Mouse (Mus musculus): ENCODE data around the gene Git2. TPM values are rescaled to one million over a fixed set of nuclear protein-coding genes. Genes with fewer than 3 reads are reported as not detected.

Gene Git2
- polyA plus RNA-seq, 1 experiment from 2014 or later = 44.9 TPM

DNA sequence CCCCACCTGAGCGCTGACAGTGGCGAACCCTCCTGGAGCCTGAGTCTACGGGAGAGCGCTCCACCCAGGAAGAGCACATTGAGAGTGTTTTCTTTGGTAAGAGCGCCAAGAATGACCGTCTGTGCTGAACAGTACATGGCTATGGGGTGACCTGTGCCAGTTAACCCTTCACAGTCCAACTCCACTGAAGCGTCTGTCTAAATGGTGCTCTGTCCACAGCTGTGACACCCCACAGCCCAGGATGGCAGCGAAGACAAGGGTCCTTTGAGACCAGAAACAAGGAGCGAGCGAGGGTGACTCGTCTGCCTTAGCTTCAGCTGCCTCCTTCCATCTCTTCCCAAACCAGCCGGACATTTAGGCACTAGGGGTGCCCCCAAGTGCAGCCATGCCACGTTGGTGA, 86.6 kb downstream of the Git2 start:
- Histone ChIP-seq H3K9ac (no peak overlapping the region), H3K9me3 (no peaks in the 10 kb centered on the region), H3K4me3 (peak overlapping the region; percentile 80), H3K27ac (no peak overlapping the region), H3K27me3 (no peaks in the 10 kb centered on the region), H3K36me3 (no peaks in the 10 kb centered on the region), H3K4me1 (peaks cover 29% of the 10 kb centered on the region), H3K4me2 (peak overlapping the region; percentile 14; the same call in 1 of the 2 replicates)
- ATAC-seq (ENCODE audit: insufficient number of reproducible peaks, low FRiP score, low TSS enrichment, low read depth) = no peak
- 84% methylated on average over 13 of the region's 13 CpGs for WGBS

DNA sequence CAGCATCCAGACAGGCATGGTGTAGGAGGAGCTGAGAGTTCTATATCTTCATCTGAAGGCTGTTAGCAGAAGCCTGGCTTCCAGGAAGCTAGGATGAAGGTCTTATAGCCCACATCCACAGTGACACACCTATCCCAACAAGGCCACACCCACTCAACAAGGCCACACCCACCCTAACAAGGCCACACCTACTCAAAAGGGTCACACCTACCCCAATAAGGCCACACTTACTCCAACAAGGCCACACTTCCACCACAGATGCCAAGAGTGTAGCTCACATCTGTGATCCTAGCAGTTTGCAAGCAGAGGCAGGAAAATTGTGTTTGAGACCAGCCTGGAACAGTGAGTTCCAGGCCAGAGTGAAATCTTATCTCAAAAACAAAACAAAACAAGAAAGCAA, 87.4 kb downstream of the Git2 start:
- no peak for ATAC-seq (ENCODE audit: insufficient number of reproducible peaks, low FRiP score, low TSS enrichment, low read depth)
- no peaks in the 10 kb centered on the region for H3K9me3 ChIP-seq
- no peaks in the 10 kb centered on the region for H3K36me3 ChIP-seq
- no peak overlapping the region for H3K4me2 ChIP-seq
- H3K4me1 ChIP-seq = peaks cover 36% of the 10 kb centered on the region
- no peaks in the 10 kb centered on the region for H3K27me3 ChIP-seq
- H3K27ac ChIP-seq = no peak overlapping the region
- H3K9ac ChIP-seq = no peak overlapping the region
- H3K4me3 ChIP-seq = no peak overlapping the region

- Histone ChIP-seq H3K27ac (0 out of 2 replicates have a peak overlapping the region, but pooled peaks have one; percentile 1), H3K4me2 (no peak overlapping the region), H3K27me3 (no peaks in the 10 kb centered on the region), H3K4me1 (peaks cover 40% of the 10 kb centered on the region), H3K36me3 (no peaks in the 10 kb centered on the region), H3K4me3 (no peak overlapping the region), H3K9ac (no peak overlapping the region), H3K9me3 (no peaks in the 10 kb centered on the region)
- no peak for ATAC-seq (ENCODE audit: insufficient number of reproducible peaks, low FRiP score, low TSS enrichment, low read depth)
- 56% methylated on average over 7 of the region's 7 CpGs for WGBS
These were observed 88.5 kb downstream of the Git2 start for GRCm38 (mm10) chr5:114686726-114687210.

GRCm38 (mm10) chr5:114685986-114686385, 89.3 kb downstream of the Git2 start:
- H3K27me3 ChIP-seq = no peaks in the 10 kb centered on the region
- ATAC-seq (ENCODE audit: insufficient number of reproducible peaks, low FRiP score, low TSS enrichment, low read depth) = no peak
- no peak overlapping the region for H3K27ac ChIP-seq
- no peaks in the 10 kb centered on the region for H3K9me3 ChIP-seq
- H3K9ac ChIP-seq = no peak overlapping the region
- H3K36me3 ChIP-seq = no peaks in the 10 kb centered on the region
- H3K4me1 ChIP-seq = peaks cover 43% of the 10 kb centered on the region
- no peak overlapping the region for H3K4me3 ChIP-seq
- no peak overlapping the region for H3K4me2 ChIP-seq
- WGBS = 90% methylated on average over 5 of the region's 5 CpGs

DNA sequence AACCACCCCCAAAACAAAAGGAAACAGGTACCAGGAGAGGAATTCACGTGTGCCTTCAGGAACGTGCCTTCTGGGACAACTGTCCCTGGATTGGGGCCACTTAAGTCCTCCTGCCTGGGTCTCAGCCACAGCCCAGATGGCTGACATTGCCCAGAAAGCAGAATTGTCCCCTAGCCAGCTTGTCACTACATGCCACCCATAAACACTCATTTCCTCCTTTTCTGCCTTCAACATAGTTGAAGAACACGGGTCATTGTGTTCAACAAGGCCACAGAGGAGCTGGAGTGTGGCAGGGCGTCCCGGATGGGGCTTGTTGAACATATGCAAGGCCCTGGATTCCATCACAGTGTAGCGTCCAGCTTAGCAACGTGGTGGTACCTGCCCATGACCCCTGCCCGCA, 93.6 kb downstream of the Git2 start:
- peaks cover 39% of the 10 kb centered on the region for H3K4me1 ChIP-seq
- H3K27me3 ChIP-seq = no peaks in the 10 kb centered on the region
- no peak overlapping the region for H3K4me3 ChIP-seq
- peaks cover 15% of the 10 kb centered on the region for H3K36me3 ChIP-seq
- H3K9me3 ChIP-seq = no peaks in the 10 kb centered on the region
- 57% methylated on average over 8 of the region's 8 CpGs for WGBS
- ATAC-seq (ENCODE audit: insufficient number of reproducible peaks, low FRiP score, low TSS enrichment, low read depth) = no peak
- no peak overlapping the region for H3K9ac ChIP-seq
- no peak overlapping the region for H3K4me2 ChIP-seq
- peak overlapping the region; percentile 62 for H3K27ac ChIP-seq

GRCm38 (mm10) chr5:114680676-114681285, 94.5 kb downstream of the Git2 start:
- no peak overlapping the region for H3K4me2 ChIP-seq
- WGBS = 52% methylated on average over 19 of the region's 19 CpGs
- H3K36me3 ChIP-seq = peaks cover 24% of the 10 kb centered on the region
- ATAC-seq (ENCODE audit: insufficient number of reproducible peaks, low FRiP score, low TSS enrichment, low read depth) = no peak
- no peak overlapping the region for H3K4me3 ChIP-seq
- peak overlapping the region; percentile 62 for H3K27ac ChIP-seq
- no peaks in the 10 kb centered on the region for H3K9me3 ChIP-seq
- H3K27me3 ChIP-seq = no peaks in the 10 kb centered on the region
- H3K9ac ChIP-seq = no peak overlapping the region
- peaks cover 39% of the 10 kb centered on the region for H3K4me1 ChIP-seq

DNA sequence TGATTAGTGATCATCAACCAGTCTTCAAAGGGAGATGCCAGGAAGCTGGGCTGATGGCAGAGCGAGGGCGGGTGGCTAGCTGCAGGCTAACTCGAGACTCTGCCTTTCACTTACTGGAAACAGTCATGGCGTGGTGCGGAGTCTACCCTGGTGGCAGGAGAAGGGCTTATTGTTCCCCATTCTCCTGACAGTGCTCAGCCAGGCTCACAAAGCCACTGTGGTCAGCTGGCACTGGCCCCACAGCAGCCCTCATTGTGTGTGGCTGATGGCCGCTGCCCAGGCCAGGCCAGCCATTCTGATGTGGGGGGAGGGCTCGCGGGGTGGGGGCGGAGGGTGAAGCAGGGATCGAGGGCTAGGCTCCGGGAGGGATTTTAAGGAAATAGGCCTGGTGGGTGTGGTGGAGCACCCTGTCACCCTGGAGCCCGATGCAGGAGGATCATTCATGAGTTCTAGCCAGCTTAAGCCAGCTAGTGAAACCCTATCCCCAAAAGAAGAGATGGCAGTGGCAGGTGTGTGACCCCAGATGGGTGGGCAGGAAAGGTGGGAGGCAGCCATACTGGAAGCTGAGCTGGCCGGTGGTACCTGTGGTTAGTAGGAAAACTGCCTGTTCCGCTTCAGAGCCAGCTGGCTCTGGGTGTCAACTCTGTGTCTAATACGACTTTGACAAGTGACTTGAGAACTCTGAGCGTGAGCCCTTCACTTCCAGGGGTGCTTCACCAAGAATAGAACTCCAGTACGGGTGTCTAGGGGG, 95.3 kb downstream of the Git2 start:
- no peak overlapping the region for H3K4me3 ChIP-seq
- H3K9ac ChIP-seq = no peak overlapping the region
- WGBS = 68% methylated on average over 17 of the region's 17 CpGs
- no peaks in the 10 kb centered on the region for H3K27me3 ChIP-seq
- ATAC-seq (ENCODE audit: insufficient number of reproducible peaks, low FRiP score, low TSS enrichment, low read depth) = no peak
- H3K4me1 ChIP-seq = peaks cover 40% of the 10 kb centered on the region
- no peaks in the 10 kb centered on the region for H3K9me3 ChIP-seq
- no peak overlapping the region for H3K4me2 ChIP-seq
- peaks cover 30% of the 10 kb centered on the region for H3K36me3 ChIP-seq
- peak overlapping the region; percentile 62; the same call in 1 of the 2 replicates for H3K27ac ChIP-seq

Small RNA genes within 50 kb of the gene (microRNA-seq; reads per million reads assigned to microRNA genes)
- gene Mir7028 = not detected

Other genes with a start within 250 kb of the Git2 start
- gene Fam222a, start 207.5 kb downstream of the Git2 start, polyA plus RNA-seq (2015; fragmentation: Nextera tagmentation; extraction: Ambion mirVana) = 0.46 and 0.63 TPM in 2 replicates
- 14.8 and 16.2 TPM in 2 replicates for gene Trpv4, start 117.1 kb downstream of the Git2 start, polyA plus RNA-seq (2015; fragmentation: Nextera tagmentation; extraction: Ambion mirVana)
- gene Gltp, start 84.5 kb downstream of the Git2 start, polyA plus RNA-seq (2015; fragmentation: Nextera tagmentation; extraction: Ambion mirVana) = 688 and 696 TPM in 2 replicates
- 12.8 and 15.1 TPM in 2 replicates for gene Tchp, start 67.8 kb downstream of the Git2 start, polyA plus RNA-seq (2015; fragmentation: Nextera tagmentation; extraction: Ambion mirVana)
- 40.8 and 47.0 TPM in 2 replicates for gene Ankrd13a, start 840 bp downstream of the Git2 start, polyA plus RNA-seq (2015; fragmentation: Nextera tagmentation; extraction: Ambion mirVana)
- 73.5 and 76.4 TPM in 2 replicates for gene 1500011B03Rik, start 48.0 kb upstream of the Git2 start, polyA plus RNA-seq (2015; fragmentation: Nextera tagmentation; extraction: Ambion mirVana)
- gene 4930519G04Rik, start 78.1 kb upstream of the Git2 start, polyA plus RNA-seq (2015; fragmentation: Nextera tagmentation; extraction: Ambion mirVana) = not detected in 2 replicates
- gene Gm9936, start 83.2 kb upstream of the Git2 start, polyA plus RNA-seq (2015; fragmentation: Nextera tagmentation; extraction: Ambion mirVana) = 0.05 and 0.07 TPM in 2 replicates
- gene Oasl2, start 121.4 kb upstream of the Git2 start, polyA plus RNA-seq (2015; fragmentation: Nextera tagmentation; extraction: Ambion mirVana) = 2.6 and 3.2 TPM in 2 replicates
- 0.66 and 1.1 TPM in 2 replicates for gene Oasl1, start 147.7 kb upstream of the Git2 start, polyA plus RNA-seq (2015; fragmentation: Nextera tagmentation; extraction: Ambion mirVana)
- gene 2210016L21Rik, start 166.6 kb upstream of the Git2 start, polyA plus RNA-seq (2015; fragmentation: Nextera tagmentation; extraction: Ambion mirVana) = 58.8 and 63.3 TPM in 2 replicates
- gene Hnf1a, start 195.6 kb upstream of the Git2 start, polyA plus RNA-seq (2015; fragmentation: Nextera tagmentation; extraction: Ambion mirVana) = not detected in 2 replicates
- 18.6 and 19.9 TPM in 2 replicates for gene Sppl3, start 235.6 kb upstream of the Git2 start, polyA plus RNA-seq (2015; fragmentation: Nextera tagmentation; extraction: Ambion mirVana)

All from limb, embryonic 15.5 days (tissue).